Mouse (Mus musculus): ENCODE measurements at regions not wholly inside any gene's neighbourhood (a gene's known extent, or its start where the extent isn't known, plus 50 kb on each side); places are given as distances from the start of the nearest gene placed in this dataset.

DNA sequence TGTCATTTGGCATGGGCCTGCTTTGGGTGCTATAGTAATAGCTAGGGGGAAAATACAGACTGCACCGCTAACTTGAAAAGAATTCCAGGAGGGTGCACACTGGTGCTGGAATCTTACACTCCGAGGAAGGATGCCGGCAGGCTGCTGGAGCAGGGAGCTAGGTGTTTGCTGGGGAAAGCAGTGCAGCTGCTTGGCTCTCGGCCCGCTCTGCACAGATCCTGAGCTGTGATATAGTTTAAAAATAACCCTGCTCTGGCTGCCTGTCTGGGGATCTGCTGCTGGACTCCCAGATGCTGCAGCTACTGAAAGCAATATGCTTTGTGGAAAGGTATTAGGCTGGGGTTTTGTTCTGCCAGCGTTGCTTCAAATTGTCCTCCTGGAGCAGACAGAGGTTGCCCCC lies 621.7 kb downstream of the Tbc1d22a start:
- TF ChIP-seq CTCF (IDR thresholded peaks at IDR 0.05; ENCODE audit: insufficient read depth, low read depth, low read length) (no peak), POLR2A (IDR thresholded peaks at IDR 0.05; ENCODE audit: insufficient read depth, low read depth, low read length) (no peak)
